Mouse (Mus musculus) gastrocnemius, postnatal 10 days (tissue): ENCODE measurements at regions not wholly inside any gene's neighbourhood (a gene's known extent, or its start where the extent isn't known, plus 50 kb on each side); places are given as distances from the start of the nearest gene placed in this dataset.

Experiments
- DNase-seq: peaks from one replicate; pipeline ENCODE4 v3.0.0; 2021; ENCODE audit warnings: mixed read lengths

- DNase-seq, result no peak
These were observed 239.6 kb downstream of the Qk start for GRCm38 (mm10) chr17:10079853-10080650.

- DNase-seq, result no peak
These were observed 240.9 kb downstream of the Qk start for GRCm38 (mm10) chr17:10078536-10079319.

- no peak for DNase-seq
These were observed 246.4 kb downstream of the Qk start for GRCm38 (mm10) chr17:10073301-10073700.

DNA sequence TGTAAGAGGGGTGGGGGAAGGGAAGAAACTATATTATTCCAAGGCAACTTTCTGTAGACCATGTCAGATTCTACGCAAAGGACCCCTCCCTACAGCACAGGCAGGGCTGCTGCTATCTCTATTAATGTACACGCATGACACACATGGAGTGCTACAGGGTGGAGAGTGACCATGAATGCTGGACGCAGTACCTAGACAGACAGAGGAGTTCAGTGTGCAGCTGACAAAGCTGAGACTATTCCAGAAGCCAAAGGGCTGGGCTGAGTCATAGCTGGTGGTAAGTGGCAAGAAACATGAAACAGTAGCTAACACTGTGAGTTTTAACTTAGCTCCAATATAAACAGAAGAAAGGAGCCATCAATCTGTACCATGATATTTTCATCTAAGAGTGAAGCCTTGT, 250.4 kb downstream of the Qk start:
- DNase-seq, result no peak

- DNase-seq, result no peak
These were observed 254.5 kb downstream of the Qk start for GRCm38 (mm10) chr17:10065131-10065530.

DNA sequence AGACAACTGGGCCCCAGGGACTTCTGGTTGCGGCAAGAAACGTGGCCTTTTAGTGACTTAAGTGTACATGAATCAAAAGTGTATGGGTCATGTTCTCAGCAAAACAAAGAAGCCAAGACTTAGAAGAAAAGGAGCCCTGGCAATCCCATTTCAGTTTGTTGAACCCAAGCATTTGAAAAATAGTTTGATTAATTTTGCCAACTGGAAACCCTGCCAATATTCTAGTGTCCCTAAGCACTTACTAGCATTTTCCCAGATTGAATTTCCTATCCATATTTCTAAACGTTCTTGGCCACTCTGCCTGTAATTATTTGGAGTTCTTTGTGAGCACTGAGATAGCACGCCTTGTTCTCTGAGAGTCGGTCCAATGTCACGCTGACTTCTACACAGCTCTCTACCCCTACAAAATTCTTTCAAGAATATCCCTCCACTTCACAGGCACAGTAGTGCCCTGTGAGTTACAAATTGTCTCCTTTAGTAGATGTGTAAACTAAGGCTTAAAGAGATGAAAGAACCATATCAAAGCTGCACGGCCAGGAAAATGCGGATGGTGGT, 257.0 kb downstream of the Qk start:
- no peak for DNase-seq

- no peak for DNase-seq
These were observed 261.9 kb downstream of the Qk start for GRCm38 (mm10) chr17:10057736-10058135.

GRCm38 (mm10) chr17:10056096-10056495, 263.6 kb downstream of the Qk start:
- DNase-seq, result no peak

- DNase-seq, result peak; percentile 17
These were observed 265.3 kb downstream of the Qk start for GRCm38 (mm10) chr17:10054375-10054774.

- DNase-seq, result no peak
These were observed 275.3 kb downstream of the Qk start for GRCm38 (mm10) chr17:10044336-10044735.

- DNase-seq, result no peak
These were observed 277.5 kb downstream of the Qk start for GRCm38 (mm10) chr17:10042042-10042652.

GRCm38 (mm10) chr17:10040951-10041359, 278.7 kb downstream of the Qk start:
- no peak for DNase-seq

DNA sequence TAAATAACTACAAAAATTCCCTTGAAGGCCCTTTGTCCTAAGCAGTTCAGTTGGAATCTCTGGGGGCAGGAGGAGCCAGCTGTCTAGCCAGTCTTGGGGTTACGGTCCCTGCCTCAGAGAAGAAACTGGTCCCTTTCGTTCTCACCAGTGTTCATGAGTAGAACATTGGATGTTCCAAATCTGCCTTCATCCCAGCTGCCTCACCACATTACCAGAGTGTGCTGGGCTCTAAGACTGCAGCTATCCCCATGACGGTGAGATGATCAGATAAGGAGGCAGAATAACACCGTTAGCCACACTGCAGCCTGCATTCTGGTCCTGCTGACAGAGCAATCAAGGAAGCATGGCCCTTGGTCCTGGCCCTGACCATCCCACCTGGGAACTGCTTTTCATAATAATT, 279.3 kb downstream of the Qk start:
- no peak for DNase-seq

DNA sequence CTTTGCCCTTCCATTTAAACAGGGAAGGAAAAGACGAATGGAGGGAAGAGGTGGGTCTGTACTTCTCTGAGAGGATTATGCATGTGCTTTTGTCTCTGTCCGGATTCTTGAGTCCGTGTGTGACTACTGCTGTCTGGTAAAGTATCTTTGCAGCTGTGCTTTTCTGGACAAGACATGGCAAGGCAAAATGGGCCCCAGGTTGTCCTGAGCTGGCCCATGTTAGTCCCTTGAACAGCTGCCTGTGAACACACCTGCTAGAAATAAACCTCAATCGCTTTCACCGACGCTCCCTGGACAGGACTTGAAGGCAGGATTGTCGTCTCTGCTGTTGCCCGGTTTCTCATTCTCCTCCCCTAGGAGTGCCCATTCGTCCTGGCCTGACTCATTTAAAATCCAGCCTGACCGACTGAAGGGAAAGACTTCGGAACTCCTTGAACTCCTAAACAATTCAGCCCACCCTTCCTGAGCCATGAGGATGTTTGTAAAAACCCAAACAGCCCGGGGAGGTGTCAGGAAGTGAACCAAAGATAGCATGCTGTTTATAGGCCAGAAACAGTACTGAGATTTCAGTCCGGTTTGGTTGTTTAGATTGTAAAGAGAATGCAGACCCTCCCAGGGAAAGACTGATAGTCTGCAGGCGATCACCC, 281.7 kb downstream of the Qk start:
- DNase-seq, result no peak

- DNase-seq, result no peak
These were observed 286.1 kb downstream of the Qk start for GRCm38 (mm10) chr17:10033510-10033909.

DNA sequence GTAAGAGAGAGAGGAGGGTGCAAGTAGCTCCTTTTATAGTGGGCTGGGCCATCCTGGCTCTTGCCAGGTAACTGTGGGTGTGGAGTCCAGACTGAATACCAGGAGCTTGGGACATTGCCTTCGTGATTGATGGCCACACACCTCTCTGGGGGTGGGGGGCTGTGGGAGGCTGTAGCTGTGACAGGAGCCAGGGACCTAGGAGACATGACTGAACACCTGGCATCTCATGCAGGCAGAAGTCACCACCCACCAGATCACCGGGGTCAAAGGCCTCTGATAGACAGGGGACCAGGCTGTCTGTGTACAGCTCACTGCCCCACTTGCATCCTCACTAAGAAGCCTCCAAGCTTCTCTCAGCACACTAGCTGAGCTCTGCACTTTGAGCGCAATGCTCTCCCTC, 288.6 kb downstream of the Qk start:
- no peak for DNase-seq

GRCm38 (mm10) chr17:10026770-10027169, 292.9 kb downstream of the Qk start:
- no peak for DNase-seq

DNA sequence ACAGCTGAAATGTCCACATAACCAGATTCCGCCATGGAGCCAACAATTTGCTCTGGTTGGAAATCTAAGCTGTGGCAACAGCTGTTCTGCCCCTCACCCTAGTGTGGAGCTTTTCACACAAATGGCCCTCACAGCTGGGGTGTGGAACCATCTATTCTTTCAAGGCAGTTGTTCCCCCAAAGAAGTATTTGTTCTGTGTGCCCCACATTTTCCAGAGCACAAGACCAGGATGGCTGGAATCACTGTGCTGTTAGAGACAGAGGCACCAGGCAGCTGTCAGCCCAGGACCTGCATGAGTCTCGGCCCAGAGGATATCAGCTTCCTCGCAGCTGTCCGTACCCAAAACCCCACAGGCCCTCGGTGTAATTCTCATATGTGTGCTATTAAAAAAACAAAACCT, 294.4 kb downstream of the Qk start:
- no peak for DNase-seq

DNA sequence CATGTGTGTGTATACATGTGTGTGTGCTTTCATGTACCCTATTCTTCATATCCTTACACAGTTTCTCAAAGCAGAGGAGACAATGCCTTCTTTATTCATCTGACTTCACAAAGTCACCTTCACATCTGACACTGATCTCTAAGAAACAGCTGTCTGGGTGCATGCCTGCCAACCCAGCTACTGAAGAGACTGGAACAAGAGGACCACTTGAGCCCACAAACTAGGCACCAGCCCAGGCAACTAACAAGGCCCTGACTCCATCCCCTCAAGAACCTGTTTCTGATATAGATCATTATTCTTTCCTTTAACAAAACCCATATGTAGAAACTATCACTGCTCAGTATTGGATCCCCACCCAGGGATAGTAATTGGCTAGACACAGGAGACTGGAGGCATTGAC, 295.3 kb downstream of the Qk start:
- no peak for DNase-seq

DNA sequence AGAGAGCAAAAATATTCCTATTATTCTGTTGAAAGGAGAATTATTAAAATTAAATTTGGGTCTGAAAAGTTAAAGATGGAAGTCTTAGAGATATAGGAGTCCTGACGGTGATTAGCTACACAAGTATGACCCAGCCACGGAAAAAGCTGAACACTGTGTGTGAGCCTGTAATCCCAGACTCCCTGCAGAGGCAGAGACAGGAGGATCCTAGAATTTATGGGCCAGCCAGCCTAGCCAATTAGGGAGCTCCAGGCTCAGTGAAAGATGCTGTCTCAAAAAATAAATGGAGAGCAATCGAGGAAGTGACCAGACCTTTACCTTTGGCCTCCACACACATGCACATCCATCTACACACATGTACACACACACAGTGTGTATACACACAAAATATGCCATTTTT, 307.5 kb downstream of the Qk start:
- no peak for DNase-seq

DNA sequence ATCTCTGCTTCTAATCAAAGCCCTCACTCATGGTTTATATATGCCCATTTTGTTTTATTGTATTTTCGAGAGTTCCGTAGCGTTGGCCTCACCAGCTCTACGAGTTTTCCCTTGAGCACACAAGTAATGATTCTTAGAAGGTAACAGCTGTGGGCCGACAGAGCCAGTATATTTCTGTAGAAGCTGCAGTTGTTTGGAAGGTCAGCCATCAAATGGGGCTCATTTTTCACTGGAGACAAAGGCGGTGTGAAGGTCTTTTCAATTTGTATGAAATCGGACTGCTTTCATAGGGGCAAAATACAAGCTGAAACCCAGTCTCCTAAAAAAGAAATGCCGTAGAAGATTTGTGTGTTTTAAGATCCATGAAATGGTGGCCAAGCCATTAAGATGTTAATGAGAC, 307.9 kb downstream of the Qk start:
- DNase-seq, result no peak

DNA sequence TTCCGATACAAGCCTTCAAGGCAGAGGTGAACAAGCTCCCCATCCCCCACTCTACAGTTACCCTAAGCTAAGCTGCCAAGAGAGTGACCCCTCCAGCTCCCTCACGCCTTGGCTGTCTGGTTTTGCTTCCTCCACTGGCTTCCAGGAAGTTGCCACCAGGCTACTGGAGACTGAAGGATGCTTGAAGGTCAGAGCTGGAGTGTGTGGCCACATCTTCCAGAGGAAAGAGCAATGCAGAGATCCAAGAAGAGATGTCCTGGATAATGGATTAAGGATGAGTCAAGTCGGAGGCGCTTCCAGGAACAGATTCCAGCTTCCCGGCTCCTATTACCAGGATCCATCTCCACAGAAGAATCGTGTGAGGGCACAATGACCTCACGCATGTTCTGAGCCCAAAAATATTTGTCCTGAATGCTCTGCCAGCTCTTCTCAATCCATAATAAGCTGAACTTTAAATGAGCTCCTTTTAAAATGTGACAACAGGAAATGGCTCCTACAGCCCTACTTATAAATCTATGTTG, 318.5 kb downstream of the Qk start:
- DNase-seq, result peak; percentile 35
